Comparison of ENCODE assay signal across 8 mouse cellular contexts in genomic region chrX:152368397-152369273, GRCm38 (mm10). TPM values are rescaled to one million over a fixed set of nuclear protein-coding genes. Genes with fewer than 3 reads are reported as not detected.
DNase-seq lines count a peak whose midpoint lies in the region; ATAC-seq and TF ChIP-seq lines count a peak whose summit lies in the region.

Gpr173 (minus strand) TSS chrX:152368704.

- H3K4me1 ChIP-seq in cerebellum, adult 2 months (ENCODE audit: control insufficient read depth, insufficient read depth, low read length), result peaks cover 7% of the 10 kb centered on the region
- no peaks in the 10 kb centered on the region for H3K4me1 ChIP-seq in lung, adult 2 months (ENCODE audit: control insufficient read depth, insufficient read depth, low read length)

- WGBS in cerebellum, adult 2 months, result 7% methylated on average over 22 of the region's 24 CpGs
- WGBS in lung, adult 2 months, result 31% methylated on average over 24 of the region's 24 CpGs

- DNase-seq in ES-CJ7 (ENCODE audit: low read depth, low spot score), result peak; percentile 53
- peak; percentile 76 to 78 for DNase-seq in cerebellum, adult 2 months
- peak; percentile 67 for DNase-seq in forelimb bud, embryonic 11.5 days (ENCODE audit: low read depth, low spot score)
- DNase-seq in heart, postnatal 36 days, result peak; percentile 22 to 37
- DNase-seq in layer of hippocampus, adult 9-11 months, result peak; percentile 70
- DNase-seq in lung, adult 2 months, result peak; percentile 5
- peak; percentile 71 for DNase-seq in retina, embryonic 14.5 days (ENCODE audit: low spot score)

- intact Hi-C loops in heart, postnatal 36 days (cut with DNase I), result no loop called here

- TF ChIP-seq POLR2A in cerebellum, adult 2 months (IDR thresholded peaks at IDR 0.05; ENCODE audit: borderline replicate concordance, insufficient read depth, low read length), result 0 out of 2 replicates have a peak, but pooled peaks have one; percentile 7
- TF ChIP-seq POLR2A in lung, adult 2 months (IDR thresholded peaks at IDR 0.05; ENCODE audit: borderline replicate concordance, extremely low read depth, low read depth, low read length), result no peak

- H3K27me3 ChIP-seq in cerebellum, adult 2 months (ENCODE audit: control insufficient read depth, insufficient read depth, low read length), result no peaks in the 10 kb centered on the region

- peak within 1 kb of the TSS; percentile 97 for H3K4me3 ChIP-seq in cerebellum, adult 2 months (replicated peaks; ENCODE audit: insufficient read depth, low read depth, low read length)
- H3K4me3 ChIP-seq in lung, adult 2 months (replicated peaks; ENCODE audit: extremely low read depth, low read depth, low read length), result peak within 1 kb of the TSS; percentile 59

- H3K27ac ChIP-seq in cerebellum, adult 2 months (ENCODE audit: insufficient read depth, low read length), result peak within 1 kb of the TSS; percentile 77

- ATAC-seq in megakaryocyte progenitor cell, adult 5-6 weeks (replicated peaks; ENCODE audit: poor library complexity), result no peak

- TF ChIP-seq CTCF in cerebellum, adult 2 months (IDR thresholded peaks at IDR 0.05; ENCODE audit: borderline replicate concordance, insufficient read depth, low read depth, low read length), result no peak
- TF ChIP-seq CTCF in lung, adult 2 months (IDR thresholded peaks at IDR 0.05; ENCODE audit: insufficient read depth, low read length), result no peak

RNA-seq across cellular contexts. Expression of gene Gpr173, which starts in this region (rescaled TPM):
- polyA plus RNA-seq in cerebellum, adult 2 months (2012; rRNA removed), result 18.3 and 21.0 TPM in 2 replicates
- total RNA-seq in heart, postnatal 36 days (2021), result under 1 TPM; 0.41 to 0.69 TPM
- polyA plus RNA-seq in lung, adult 2 months (2012; rRNA removed), result 2.4 and 2.8 TPM in 2 replicates
- not detected in 2 replicates for total RNA-seq in megakaryocyte progenitor cell, adult 5-6 weeks (2015)
- not detected in 2 replicates for total RNA-seq in megakaryocyte progenitor cell, adult 5-6 weeks (2017)

Comparison
In these comparisons a context has a peak if more than half of its experiments do, and no peak if none do; other contexts are left out.
1. Peak in DNase-seq in heart, postnatal 36 days; RNA of the gene not detected or under 1 TPM.
2. DNase-seq: peak in every context shown above with its lines; median percentile 77 in cerebellum, adult 2 months; 71 in retina, embryonic 14.5 days; 70 in layer of hippocampus, adult 9-11 months; 67 in forelimb bud, embryonic 11.5 days; 53 in ES-CJ7; 30 in heart, postnatal 36 days; 5 in lung, adult 2 months.